In the genomic region with DNA sequence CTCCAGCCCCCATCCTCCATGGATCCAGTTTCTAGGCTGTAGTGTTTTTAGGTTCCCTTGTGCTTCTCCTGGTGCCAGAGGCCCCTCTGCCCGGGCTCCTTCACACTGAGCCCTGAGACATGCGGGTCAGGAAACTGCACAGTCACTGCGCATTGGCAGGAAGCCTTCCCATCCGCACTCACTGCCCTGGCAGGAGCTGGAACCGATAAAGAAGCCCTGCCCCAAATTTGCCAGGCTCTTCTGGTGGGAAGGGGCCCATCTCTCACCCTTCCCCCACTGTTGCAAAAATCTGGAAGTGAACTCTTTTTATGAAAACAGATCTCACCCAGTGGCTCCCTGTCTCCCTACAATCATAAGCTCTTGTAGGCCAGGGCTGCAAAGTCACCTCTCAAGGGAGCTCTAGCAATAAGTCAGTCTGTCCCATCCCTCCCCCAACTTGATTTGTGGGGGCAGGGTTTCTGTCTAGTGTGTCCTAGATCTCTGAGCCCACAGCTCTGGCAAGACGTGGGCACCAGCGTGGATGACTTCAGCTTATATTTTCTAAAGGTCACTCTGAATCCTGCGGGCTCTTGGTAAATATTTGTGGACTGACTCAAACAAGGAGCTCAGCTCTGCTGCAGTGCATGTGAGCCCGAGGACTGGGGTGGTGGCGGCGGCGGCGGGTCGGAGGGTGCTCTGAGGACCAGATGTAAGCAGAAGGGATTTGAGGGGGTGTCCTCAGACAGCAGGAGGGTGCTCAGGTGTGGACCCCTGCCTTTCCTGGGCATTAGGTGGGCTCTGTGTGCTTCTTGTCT, we compare ENCODE assay signal across 7 mouse cellular contexts. TPM values are rescaled to one million over a fixed set of nuclear protein-coding genes. Genes with fewer than 3 reads are reported as not detected.
DNase-seq lines count a peak whose midpoint lies in the region; ATAC-seq and TF ChIP-seq lines count a peak whose summit lies in the region.

No protein-coding gene starts in this region.

- peak overlapping the region; percentile 68 for H3K9ac ChIP-seq in ES-Bruce4 (ENCODE audit: low read depth, poor library complexity, severe bottlenecking)
- H3K9ac ChIP-seq in embryonic facial prominence, embryonic 12.5 days = peak overlapping the region; percentile 39; the same call in 1 of the 2 replicates
- peak overlapping the region; percentile 65 for H3K9ac ChIP-seq in heart, embryonic 14.5 days (ENCODE audit: low read length)

- TF ChIP-seq POLR2A in ES-Bruce4 (IDR thresholded peaks at IDR 0.05; ENCODE audit: insufficient read depth, low read length) = no peak
- no peak for TF ChIP-seq POLR2A in spleen, adult 2 months (IDR thresholded peaks at IDR 0.05; ENCODE audit: low read depth, low read length)

- DNase-seq in R1 (ENCODE audit: low read depth, low spot score) = peak; percentile 43
- DNase-seq in kidney, postnatal 10 days = peak; percentile 79
- DNase-seq in lung, postnatal 14 days = peak; percentile 79
- DNase-seq in spleen, adult 2 months (ENCODE audit: low read depth in 1 of 2, low spot score in 2 of 2) = no peak

- peak overlapping the region; percentile 21 for H3K4me2 ChIP-seq in embryonic facial prominence, embryonic 12.5 days (replicated peaks)
- peak overlapping the region; percentile 66 for H3K4me2 ChIP-seq in heart, embryonic 14.5 days (ENCODE audit: low read length)

- H3K4me3 ChIP-seq in ES-Bruce4 (ENCODE audit: low read depth, low read length) = peak overlapping the region; percentile 64
- no peak overlapping the region for H3K4me3 ChIP-seq in embryonic facial prominence, embryonic 12.5 days
- H3K4me3 ChIP-seq in heart, embryonic 14.5 days (ENCODE audit: control insufficient read depth in 1 of 2, insufficient read depth in 1 of 2, low read depth in 1 of 2, low read length in 2 of 2) = peak overlapping the region in 1 of 2 experiments; percentile 8; a peak in 1 of 4 replicates
- no peak overlapping the region for H3K4me3 ChIP-seq in spleen, adult 2 months (ENCODE audit: extremely low read depth, insufficient read depth, insufficient read length)

- no peaks in the 10 kb centered on the region for H3K36me3 ChIP-seq in ES-Bruce4 (ENCODE audit: control insufficient read depth, insufficient read depth, low read length, poor library complexity, severe bottlenecking)
- H3K36me3 ChIP-seq in embryonic facial prominence, embryonic 12.5 days = peaks cover 20% of the 10 kb centered on the region
- H3K36me3 ChIP-seq in heart, embryonic 14.5 days (ENCODE audit: control insufficient read depth, insufficient read depth, low read length) = peaks cover 16% of the 10 kb centered on the region; the same call in 1 of the 2 replicates
- H3K36me3 ChIP-seq in spleen, adult 2 months (ENCODE audit: control insufficient read depth, insufficient read depth, low read length) = peaks cover 15% of the 10 kb centered on the region

- TF ChIP-seq EP300 in ES-Bruce4 (IDR thresholded peaks at IDR 0.05; ENCODE audit: insufficient read depth, low read depth, low read length) = no peak

- H3K9me3 ChIP-seq in ES-Bruce4 (replicated peaks; ENCODE audit: control insufficient read depth, insufficient read depth, low read length, poor library complexity, severe bottlenecking) = no peaks in the 10 kb centered on the region
- H3K9me3 ChIP-seq in embryonic facial prominence, embryonic 12.5 days = no peaks in the 10 kb centered on the region
- no peaks in the 10 kb centered on the region for H3K9me3 ChIP-seq in heart, embryonic 14.5 days (ENCODE audit: control insufficient read depth, low read length)

- 39% methylated on average over 14 of the region's 14 CpGs for WGBS in embryonic facial prominence, embryonic 12.5 days
- WGBS in heart, embryonic 14.5 days = 36% methylated on average over 14 of the region's 14 CpGs
- WGBS in spleen, adult 2 months = 42% methylated on average over 14 of the region's 14 CpGs

- no peak for TF ChIP-seq CTCF in ES-Bruce4 (IDR thresholded peaks at IDR 0.05; ENCODE audit: low read depth, low read length)
- no peak for TF ChIP-seq CTCF in spleen, adult 2 months (IDR thresholded peaks at IDR 0.05; ENCODE audit: extremely low read depth, insufficient read depth, insufficient read length, insufficient replicate concordance)

- H3K27me3 ChIP-seq in ES-Bruce4 (ENCODE audit: control insufficient read depth, insufficient read depth, low read length, poor library complexity, severe bottlenecking) = no peaks in the 10 kb centered on the region
- H3K27me3 ChIP-seq in embryonic facial prominence, embryonic 12.5 days = no peaks in the 10 kb centered on the region
- H3K27me3 ChIP-seq in heart, embryonic 14.5 days (ENCODE audit: control insufficient read depth, insufficient read depth, low read length) = no peaks in the 10 kb centered on the region
- H3K27me3 ChIP-seq in spleen, adult 2 months (ENCODE audit: control insufficient read depth, insufficient read depth, low read length) = no peaks in the 10 kb centered on the region

- ATAC-seq in embryonic facial prominence, embryonic 12.5 days (ENCODE audit: insufficient number of reproducible peaks, insufficient read depth, low FRiP score, low TSS enrichment) = no peak
- no peak for ATAC-seq in heart, embryonic 14.5 days (ENCODE audit: insufficient number of reproducible peaks, insufficient read depth, low FRiP score, low read depth)

- H3K27ac ChIP-seq in ES-Bruce4 (ENCODE audit: insufficient read depth, low read length) = peak overlapping the region; percentile 98
- H3K27ac ChIP-seq in embryonic facial prominence, embryonic 12.5 days = peak overlapping the region; percentile 95
- peak overlapping the region; percentile 95 to 98 for H3K27ac ChIP-seq in heart, embryonic 14.5 days (replicated peaks in 1 of 2; ENCODE audit: control insufficient read depth in 1 of 2, insufficient read depth in 1 of 2, low read depth in 2 of 2, low read length in 2 of 2)
- peak overlapping the region; percentile 99 for H3K27ac ChIP-seq in spleen, adult 2 months (ENCODE audit: insufficient read depth, low read length)

- no peaks in the 10 kb centered on the region for H3K4me1 ChIP-seq in ES-Bruce4 (ENCODE audit: control insufficient read depth, insufficient read depth, low read length)
- H3K4me1 ChIP-seq in embryonic facial prominence, embryonic 12.5 days = peaks cover 64% of the 10 kb centered on the region
- peaks cover 73 to 87% of the 10 kb centered on the region in 2 experiments for H3K4me1 ChIP-seq in heart, embryonic 14.5 days (ENCODE audit: control insufficient read depth in 2 of 2, insufficient read depth in 2 of 2, low read length in 2 of 2)
- H3K4me1 ChIP-seq in spleen, adult 2 months (ENCODE audit: control insufficient read depth, insufficient read depth, insufficient read length) = peaks cover 22% of the 10 kb centered on the region; the same call in 1 of the 2 replicates

RNA-seq across cellular contexts. Expression of a gene that starts 26.8 kb away (rescaled TPM):
- 26.3 and 33.1 TPM in 2 replicates for polyA plus RNA-seq in ES-Bruce4 (2011; ENCODE audit: insufficient read depth, insufficient read length, low read depth, missing spikeins)
- polyA plus RNA-seq in embryonic facial prominence, embryonic 12.5 days (2016; fragmentation: Nextera tagmentation; extraction: Ambion mirVana) = 35.3 and 41.4 TPM in 2 replicates
- 18.5 and 19.2 TPM in 2 replicates for polyA plus RNA-seq in heart, embryonic 14.5 days (2014; fragmentation: Nextera tagmentation; extraction: Ambion mirVana)
- polyA plus RNA-seq in spleen, adult 2 months (2012; rRNA removed) = 42.3 and 43.9 TPM in 2 replicates

RNA-seq across cellular contexts. Expression of a gene that starts 29.4 kb away (rescaled TPM):
- 0.46 and 0.48 TPM in 2 replicates for polyA plus RNA-seq in ES-Bruce4 (2011; ENCODE audit: insufficient read depth, insufficient read length, low read depth, missing spikeins)
- polyA plus RNA-seq in embryonic facial prominence, embryonic 12.5 days (2016; fragmentation: Nextera tagmentation; extraction: Ambion mirVana) = 2.0 and 3.1 TPM in 2 replicates
- 1.7 and 2.8 TPM in 2 replicates for polyA plus RNA-seq in heart, embryonic 14.5 days (2014; fragmentation: Nextera tagmentation; extraction: Ambion mirVana)
- 36.6 and 37.6 TPM in 2 replicates for polyA plus RNA-seq in spleen, adult 2 months (2012; rRNA removed)

RNA-seq across cellular contexts. Expression of a gene that starts 45.7 kb away (rescaled TPM):
- polyA plus RNA-seq in ES-Bruce4 (2011; ENCODE audit: insufficient read depth, insufficient read length, low read depth, missing spikeins) = 1.9 and 3.6 TPM in 2 replicates
- polyA plus RNA-seq in embryonic facial prominence, embryonic 12.5 days (2016; fragmentation: Nextera tagmentation; extraction: Ambion mirVana) = 5.3 and 6.3 TPM in 2 replicates
- 1.1 and 1.8 TPM in 2 replicates for polyA plus RNA-seq in heart, embryonic 14.5 days (2014; fragmentation: Nextera tagmentation; extraction: Ambion mirVana)
- polyA plus RNA-seq in spleen, adult 2 months (2012; rRNA removed) = 1.3 TPM in 2 replicates

Comparison
In these comparisons a context has a peak if more than half of its experiments do, and no peak if none do; other contexts are left out.
1. DNase-seq: peak in R1 (single experiment), kidney, postnatal 10 days (single experiment) and lung, postnatal 14 days (single experiment); none in spleen, adult 2 months (0 of 2).
2. Peak in every context shown above with its lines, with median percentiles within 50 percentile points of each other: H3K27ac ChIP-seq and H3K9ac ChIP-seq.